Mouse (Mus musculus): ENCODE measurements around the gene Atp10a. TPM values are rescaled to one million over a fixed set of nuclear protein-coding genes. Genes with fewer than 3 reads are reported as not detected.
"Not testable (repeated sequence)": the region's sequence is repeated elsewhere in the genome, so short reads cannot be mapped to it uniquely, and the experiment has no call there.

Atp10a gene
- total RNA-seq, 2 experiments from 2014 or later, result 52.4 to 70.9 TPM

- DNase-seq (ENCODE audit: low spot score in 2 of 2), result no peak
Measured at GRCm38 (mm10) chr7:58786986-58787385, 131.0 kb downstream of the Atp10a start.

GRCm38 (mm10) chr7:58787585-58787984 is 131.6 kb downstream of the Atp10a start:
- no peak for DNase-seq (ENCODE audit: low spot score in 2 of 2)

GRCm38 (mm10) chr7:58788424-58789261 is 132.7 kb downstream of the Atp10a start:
- no peak for DNase-seq (ENCODE audit: low spot score in 2 of 2)

- no peak for DNase-seq (ENCODE audit: low spot score in 2 of 2)
Measured at GRCm38 (mm10) chr7:58797281-58797680, 141.3 kb downstream of the Atp10a start.

GRCm38 (mm10) chr7:58800916-58801315 is 144.9 kb downstream of the Atp10a start:
- DNase-seq (ENCODE audit: low spot score in 2 of 2), result peak in 1 of 2 experiments; percentile 11

- DNase-seq (ENCODE audit: low spot score in 2 of 2), result no peak
Measured at GRCm38 (mm10) chr7:58801791-58802190, 145.8 kb downstream of the Atp10a start.

GRCm38 (mm10) chr7:58822147-58822681 is 166.2 kb downstream of the Atp10a start:
- no peak for DNase-seq (ENCODE audit: low spot score in 2 of 2)

GRCm38 (mm10) chr7:58824686-58825085 is 168.7 kb downstream of the Atp10a start:
- no peak for DNase-seq (ENCODE audit: low spot score in 2 of 2)

- DNase-seq (ENCODE audit: low spot score in 2 of 2), result no peak
Measured at GRCm38 (mm10) chr7:58829111-58829510, 173.1 kb downstream of the Atp10a start.

GRCm38 (mm10) chr7:58836855-58837606 is 181.1 kb downstream of the Atp10a start:
- DNase-seq (ENCODE audit: low spot score in 2 of 2), result not testable (repeated sequence)

GRCm38 (mm10) chr7:58840367-58840766 is 184.4 kb downstream of the Atp10a start:
- DNase-seq (ENCODE audit: low spot score in 2 of 2), result no peak

- no peak for DNase-seq (ENCODE audit: low spot score in 2 of 2)
Measured at GRCm38 (mm10) chr7:58841066-58841465, 185.1 kb downstream of the Atp10a start.

GRCm38 (mm10) chr7:58842818-58843217 is 186.9 kb downstream of the Atp10a start:
- no peak for DNase-seq (ENCODE audit: low spot score in 2 of 2)

GRCm38 (mm10) chr7:58843767-58844445 is 187.9 kb downstream of the Atp10a start:
- DNase-seq (ENCODE audit: low spot score in 2 of 2), result peak; percentile 30 to 42

- no peak for DNase-seq (ENCODE audit: low spot score in 2 of 2)
Measured at GRCm38 (mm10) chr7:58844449-58844848, 188.5 kb downstream of the Atp10a start.

GRCm38 (mm10) chr7:58858921-58859320 is 203.0 kb downstream of the Atp10a start:
- DNase-seq (ENCODE audit: low spot score in 2 of 2), result no peak

- no peak for DNase-seq (ENCODE audit: low spot score in 2 of 2)
Measured at GRCm38 (mm10) chr7:58863174-58863573, 207.2 kb downstream of the Atp10a start.

- no peak for DNase-seq (ENCODE audit: low spot score in 2 of 2)
Measured at GRCm38 (mm10) chr7:58866865-58867614, 211.1 kb downstream of the Atp10a start.

GRCm38 (mm10) chr7:58870661-58871060 is 214.7 kb downstream of the Atp10a start:
- no peak for DNase-seq (ENCODE audit: low spot score in 2 of 2)

GRCm38 (mm10) chr7:58873676-58874075 is 217.7 kb downstream of the Atp10a start:
- no peak for DNase-seq (ENCODE audit: low spot score in 2 of 2)

Data from adrenal gland, adult 18-20 months (tissue).